22 mouse cellular contexts compared by ENCODE assay signal in the genomic region with DNA sequence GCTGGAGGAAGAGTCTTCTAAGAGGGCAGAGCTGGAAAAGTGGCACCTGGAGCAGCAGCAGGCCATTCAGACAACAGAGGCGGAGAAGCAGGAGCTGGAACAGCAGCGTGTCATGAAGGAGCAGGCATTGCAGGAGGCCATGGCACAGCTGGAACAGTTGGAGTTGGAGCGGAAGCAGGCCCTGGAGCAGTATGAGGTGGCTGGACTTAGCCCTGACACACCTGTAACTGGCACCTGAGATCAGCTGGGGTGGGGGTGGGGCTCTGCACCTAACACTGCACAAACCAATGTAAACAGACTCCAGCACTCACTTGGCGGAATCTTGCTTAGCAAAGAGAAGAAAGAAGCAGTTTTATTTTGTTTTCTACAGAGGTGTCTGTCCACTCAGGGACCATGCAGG. TPM values are rescaled to one million over a fixed set of nuclear protein-coding genes. Genes with fewer than 3 reads are reported as not detected.
DNase-seq lines count a peak whose midpoint lies in the region; ATAC-seq and TF ChIP-seq lines count a peak whose summit lies in the region.
"Had no signal": no experiment of that assay in that cellular context is flagged by ENCODE, and none has a peak within 500 bp of the region (broad histone marks: within the 10 kb centered on the region; RNA-seq: fewer than 3 reads in every experiment).

No protein-coding gene starts in this region.

- 76% methylated on average over 4 of the region's 4 CpGs for WGBS in lung, postnatal 0 days
- 39% methylated on average over 4 of the region's 4 CpGs for WGBS in large intestine, adult 2 months
- 76% methylated on average over 4 of the region's 4 CpGs for WGBS in stomach, embryonic 16.5 days
- 89% methylated on average over 4 of the region's 4 CpGs for WGBS in heart, embryonic 11.5 days (ENCODE audit: insufficient replicate concordance)

- H3K9me3 ChIP-seq in lung, postnatal 0 days (ENCODE audit: low read length): no peaks in the 10 kb centered on the region
- no peaks in the 10 kb centered on the region for H3K9me3 ChIP-seq in stomach, embryonic 16.5 days (replicated peaks; ENCODE audit: control insufficient read depth, low read length)
- H3K9me3 ChIP-seq in heart, embryonic 11.5 days (replicated peaks; ENCODE audit: control insufficient read depth, low read length): no peaks in the 10 kb centered on the region
- H3K9me3 ChIP-seq: embryonic facial prominence, embryonic 15.5 days; forebrain, embryonic 10.5 days; hindbrain, embryonic 12.5 days had no signal

- no peak overlapping the region for H3K4me2 ChIP-seq in lung, postnatal 0 days (replicated peaks; ENCODE audit: low read depth, low read length)
- H3K4me2 ChIP-seq in stomach, embryonic 16.5 days (ENCODE audit: low read depth, low read length): no peak overlapping the region
- H3K4me2 ChIP-seq in heart, embryonic 11.5 days: no peak overlapping the region
- H3K4me2 ChIP-seq: embryonic facial prominence, embryonic 15.5 days; hindbrain, embryonic 12.5 days had no signal

- no peaks in the 10 kb centered on the region for H3K27me3 ChIP-seq in lung, postnatal 0 days (replicated peaks; ENCODE audit: insufficient read depth, low read length)
- H3K27me3 ChIP-seq in stomach, embryonic 16.5 days (ENCODE audit: control insufficient read depth, insufficient read depth, low read length): no peaks in the 10 kb centered on the region
- H3K27me3 ChIP-seq in heart, embryonic 11.5 days (ENCODE audit: control insufficient read depth, insufficient read depth, low read length): peaks cover 12% of the 10 kb centered on the region
- H3K27me3 ChIP-seq: embryonic facial prominence, embryonic 15.5 days; hindbrain, embryonic 12.5 days; Patski had no signal

- no peak for TF ChIP-seq CTCF in lung, postnatal 0 days (IDR thresholded peaks at IDR 0.05)

- H3K9ac ChIP-seq in lung, postnatal 0 days (replicated peaks; ENCODE audit: low read depth): no peak overlapping the region
- H3K9ac ChIP-seq in stomach, embryonic 16.5 days (ENCODE audit: low read length): no peak overlapping the region
- no peak overlapping the region for H3K9ac ChIP-seq in heart, embryonic 11.5 days (ENCODE audit: low read depth, low read length)
- H3K9ac ChIP-seq: embryonic facial prominence, embryonic 15.5 days; hindbrain, embryonic 12.5 days had no signal

- TF ChIP-seq EP300 in lung, postnatal 0 days (IDR thresholded peaks at IDR 0.05): no peak

- no peaks in the 10 kb centered on the region for H3K4me1 ChIP-seq in lung, postnatal 0 days (ENCODE audit: insufficient read depth, low read depth, low read length)
- no peaks in the 10 kb centered on the region for H3K4me1 ChIP-seq in stomach, embryonic 16.5 days (ENCODE audit: control insufficient read depth, insufficient read depth, low read length)
- H3K4me1 ChIP-seq in heart, embryonic 11.5 days (ENCODE audit: control insufficient read depth, insufficient read depth, low read length): 0 out of 2 replicates have a peak, but pooled peaks cover 3% of the 10 kb centered on the region
- H3K4me1 ChIP-seq: embryonic facial prominence, embryonic 15.5 days; forebrain, embryonic 10.5 days; hindbrain, embryonic 12.5 days had no signal

- no peak overlapping the region for H3K27ac ChIP-seq in lung, postnatal 0 days (ENCODE audit: low read length)
- peak overlapping the region; percentile 56; the same call in 1 of the 2 replicates for H3K27ac ChIP-seq in stomach, embryonic 16.5 days (ENCODE audit: low read length)
- no peak overlapping the region for H3K27ac ChIP-seq in heart, embryonic 11.5 days (ENCODE audit: low read depth, low read length)
- H3K27ac ChIP-seq: embryonic facial prominence, embryonic 15.5 days; forebrain, embryonic 10.5 days; gastrocnemius, adult 2 months; hindbrain, embryonic 12.5 days had no signal

- peak; percentile 19 for DNase-seq in lung, postnatal 0 days (ENCODE audit: low spot score)
- no peak for DNase-seq in lung, postnatal 25 days (ENCODE audit: low spot score)
- peak; percentile 67 for DNase-seq in large intestine, adult 2 months (ENCODE audit: low read depth, low spot score)
- DNase-seq in ovary, adult 18-20 months (ENCODE audit: low spot score): no peak
- DNase-seq: adrenal gland, postnatal 14 days; cerebellum, adult 2 months; cerebellum, postnatal 10 days; embryo, embryonic 11 days; gastrocnemius, adult 2 months; gastrocnemius, postnatal 25 days; heart, postnatal 10 days; heart, postnatal 4 days had no signal

- H3K36me3 ChIP-seq in lung, postnatal 0 days (ENCODE audit: insufficient read depth, low read length): peaks cover 43% of the 10 kb centered on the region
- no peaks in the 10 kb centered on the region for H3K36me3 ChIP-seq in stomach, embryonic 16.5 days (ENCODE audit: control insufficient read depth, insufficient read depth, low read length)
- H3K36me3 ChIP-seq in heart, embryonic 11.5 days (ENCODE audit: control insufficient read depth, insufficient read depth, low read length): peaks cover 24% of the 10 kb centered on the region

- peak; percentile 59 for ATAC-seq in lung, postnatal 0 days
- ATAC-seq in stomach, embryonic 16.5 days (ENCODE audit: insufficient read depth, low FRiP score): peak; percentile 89; the same call in 1 of the 2 replicates
- no peak for ATAC-seq in heart, embryonic 11.5 days (replicated peaks; ENCODE audit: insufficient number of reproducible peaks, low FRiP score, low TSS enrichment)
- ATAC-seq in cerebellum, adult (ENCODE audit: insufficient number of reproducible peaks, low FRiP score, low TSS enrichment): no peak
- ATAC-seq: activated CD4-positive, CD25-positive, alpha-beta regulatory T cell, adult 4 months; forebrain, embryonic 14.5 days; Patski had no signal

- H3K4me3 ChIP-seq in lung, postnatal 0 days (ENCODE audit: low read depth, low read length): no peak overlapping the region
- no peak overlapping the region for H3K4me3 ChIP-seq in stomach, embryonic 16.5 days (replicated peaks; ENCODE audit: low read length)
- no peak overlapping the region for H3K4me3 ChIP-seq in heart, embryonic 11.5 days (ENCODE audit: low read depth, low read length)
- H3K4me3 ChIP-seq: embryonic facial prominence, embryonic 15.5 days; erythroblast, embryonic 14.5 days; forebrain, embryonic 10.5 days; gastrocnemius, adult 2 months; hindbrain, embryonic 12.5 days had no signal

RNA-seq across cellular contexts. Expression of gene Swap70, which starts 57.7 kb away (rescaled TPM):
- polyA plus RNA-seq in lung, postnatal 0 days (2015; fragmentation: Nextera tagmentation; extraction: Ambion mirVana): 38.4 and 38.9 TPM in 2 replicates
- 15.2 and 16.2 TPM in 2 replicates for polyA plus RNA-seq in large intestine, adult 2 months (2012; rRNA removed)
- 23.2 and 25.8 TPM in 2 replicates for polyA plus RNA-seq in stomach, embryonic 16.5 days (2015; fragmentation: Nextera tagmentation; extraction: Ambion mirVana)
- polyA plus RNA-seq in heart, embryonic 11.5 days (2014; fragmentation: Nextera tagmentation; extraction: Ambion mirVana): 14.4 and 18.8 TPM in 2 replicates

Comparison
In these comparisons a context has a peak if more than half of its experiments do, and no peak if none do; other contexts are left out.
1. DNase-seq: peak in lung, postnatal 0 days (single experiment) and large intestine, adult 2 months (single experiment); none in lung, postnatal 25 days (single experiment) and ovary, adult 18-20 months (single experiment).
2. ATAC-seq: peak in lung, postnatal 0 days (single experiment) and stomach, embryonic 16.5 days (single experiment); none in heart, embryonic 11.5 days (single experiment) and cerebellum, adult (single experiment).